Mouse (Mus musculus) neural tube, embryonic 13.5 days (tissue): ENCODE results near the gene Tmprss3. TPM values are rescaled to one million over a fixed set of nuclear protein-coding genes. Genes with fewer than 3 reads are reported as not detected.

Experiments used
- ATAC-seq: fragments of 200-750 bp; cut with Nextera tagmentation; 2 replicates; pipeline ENCODE4 v1.8.0; 2017; ENCODE audit warnings: low read depth, mild to moderate bottlenecking, moderate TSS enrichment, moderate library complexity
- H3K27ac ChIP-seq: fragments of 300-500 bp; sonication (generic); replicated peaks from 2 replicates; pipeline ENCODE4 v1.5.1; 2015; ENCODE audit warnings: moderate library complexity, mild to moderate bottlenecking, inconsistent platforms
- H3K27me3 ChIP-seq: fragments of 300-500 bp; sonication (generic); 2 replicates; pipeline ENCODE4 v1.6.1; 2015; ENCODE audit warnings: mild to moderate bottlenecking, inconsistent platforms
- H3K36me3 ChIP-seq: fragments of 300-500 bp; sonication (generic); 2 replicates; pipeline ENCODE4 v1.6.1; 2015; ENCODE audit warnings: mild to moderate bottlenecking, inconsistent platforms
- H3K4me1 ChIP-seq: fragments of 300-500 bp; sonication (generic); replicated peaks from 2 replicates; pipeline ENCODE4 v1.6.1; 2015; ENCODE audit warnings: inconsistent platforms
- H3K4me2 ChIP-seq: fragments of 300-500 bp; sonication (generic); 2 replicates; pipeline ENCODE4 v1.6.1; 2015; ENCODE audit warnings: inconsistent platforms, mild to moderate bottlenecking, moderate library complexity
- H3K4me3 ChIP-seq: fragments of 300-500 bp; sonication (generic); 2 replicates; pipeline ENCODE4 v1.5.1; 2015; ENCODE audit warnings: mild to moderate bottlenecking, inconsistent platforms
- H3K9ac ChIP-seq: fragments of 300-500 bp; sonication (generic); 2 replicates; pipeline ENCODE4 v1.6.1; 2015; ENCODE audit warnings: moderate library complexity, mild to moderate bottlenecking, inconsistent platforms
- H3K9me3 ChIP-seq: fragments of 300-500 bp; sonication (generic); 2 replicates; pipeline ENCODE4 v1.6.1; 2016; ENCODE audit warnings: inconsistent platforms
- WGBS: fragments of 180-500 bp; shearing (Covaris S2); methylation state at CpG from one replicate; pipeline ENCODE4 v1.1.7; 2015; 5-methylcytosine and 5-hydroxymethylcytosine counted together
- polyA plus RNA-seq: library from polyadenylated mRNA; unstranded; fragments of >200 nt; fragmentation: Nextera tagmentation; extraction: Ambion mirVana; gene quantifications from 2 replicates; pipeline ENCODE4 v1.2.1, GENCODE M21; 2015

Gene Tmprss3
- polyA plus RNA-seq, 1 experiment from 2014 or later, result not detected

DNA sequence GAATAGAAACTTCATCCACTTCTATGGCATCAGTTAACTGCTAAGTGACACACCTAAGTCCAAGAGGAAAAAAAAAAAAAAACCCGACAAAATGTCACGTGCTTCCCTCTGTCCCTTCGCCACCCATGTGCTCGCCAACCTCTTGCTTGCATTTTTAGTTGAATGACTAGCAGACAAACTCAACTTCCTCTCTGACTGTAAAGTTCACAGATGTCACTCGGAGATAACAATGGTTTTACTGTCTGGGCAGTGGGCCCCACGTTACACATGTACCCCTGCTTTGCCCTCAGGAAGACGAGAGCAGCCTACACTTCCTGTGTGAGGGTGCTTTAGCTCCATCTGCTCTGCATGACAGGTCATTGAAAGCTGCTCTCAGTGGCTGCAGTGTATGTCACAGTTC lies 25.1 kb upstream of the Tmprss3 start:
- Histone ChIP-seq H3K27ac (no peak overlapping the region), H3K36me3 (no peaks in the 10 kb centered on the region), H3K4me2 (no peak overlapping the region), H3K9me3 (no peaks in the 10 kb centered on the region), H3K4me3 (no peak overlapping the region), H3K9ac (no peak overlapping the region), H3K27me3 (no peaks in the 10 kb centered on the region), H3K4me1 (no peaks in the 10 kb centered on the region)
- 68% methylated on average over 7 of the region's 7 CpGs for WGBS
- ATAC-seq, result no peak

DNA sequence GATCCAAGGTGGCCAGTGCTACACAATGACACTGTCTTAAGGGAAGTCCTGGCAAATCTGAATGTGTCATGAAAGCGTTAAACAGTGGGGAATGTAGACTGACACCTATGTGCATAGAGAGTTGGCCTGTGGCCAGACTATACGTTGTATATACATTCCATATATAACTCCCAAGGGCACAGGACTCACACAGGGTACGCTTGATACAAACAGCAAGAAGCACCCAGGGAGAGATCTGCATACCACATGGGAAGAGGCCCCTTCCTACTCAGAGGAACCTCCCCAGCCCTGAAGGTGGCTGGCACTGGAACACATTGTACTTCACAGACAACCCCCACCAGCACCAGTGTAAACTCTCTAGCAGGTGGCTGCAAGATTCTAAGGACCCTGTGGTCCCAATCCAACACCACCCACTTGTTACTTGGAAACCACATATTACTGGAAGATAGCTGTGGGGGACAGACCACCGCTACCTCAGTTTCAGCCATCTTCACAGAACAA lies 24.1 kb upstream of the Tmprss3 start:
- Histone ChIP-seq H3K4me3 (no peak overlapping the region), H3K36me3 (no peaks in the 10 kb centered on the region), H3K4me2 (no peak overlapping the region), H3K4me1 (no peaks in the 10 kb centered on the region), H3K9ac (no peak overlapping the region), H3K27ac (no peak overlapping the region), H3K27me3 (no peaks in the 10 kb centered on the region), H3K9me3 (no peaks in the 10 kb centered on the region)
- ATAC-seq, result no peak
- WGBS, result 85% methylated on average over 4 of the region's 4 CpGs

DNA sequence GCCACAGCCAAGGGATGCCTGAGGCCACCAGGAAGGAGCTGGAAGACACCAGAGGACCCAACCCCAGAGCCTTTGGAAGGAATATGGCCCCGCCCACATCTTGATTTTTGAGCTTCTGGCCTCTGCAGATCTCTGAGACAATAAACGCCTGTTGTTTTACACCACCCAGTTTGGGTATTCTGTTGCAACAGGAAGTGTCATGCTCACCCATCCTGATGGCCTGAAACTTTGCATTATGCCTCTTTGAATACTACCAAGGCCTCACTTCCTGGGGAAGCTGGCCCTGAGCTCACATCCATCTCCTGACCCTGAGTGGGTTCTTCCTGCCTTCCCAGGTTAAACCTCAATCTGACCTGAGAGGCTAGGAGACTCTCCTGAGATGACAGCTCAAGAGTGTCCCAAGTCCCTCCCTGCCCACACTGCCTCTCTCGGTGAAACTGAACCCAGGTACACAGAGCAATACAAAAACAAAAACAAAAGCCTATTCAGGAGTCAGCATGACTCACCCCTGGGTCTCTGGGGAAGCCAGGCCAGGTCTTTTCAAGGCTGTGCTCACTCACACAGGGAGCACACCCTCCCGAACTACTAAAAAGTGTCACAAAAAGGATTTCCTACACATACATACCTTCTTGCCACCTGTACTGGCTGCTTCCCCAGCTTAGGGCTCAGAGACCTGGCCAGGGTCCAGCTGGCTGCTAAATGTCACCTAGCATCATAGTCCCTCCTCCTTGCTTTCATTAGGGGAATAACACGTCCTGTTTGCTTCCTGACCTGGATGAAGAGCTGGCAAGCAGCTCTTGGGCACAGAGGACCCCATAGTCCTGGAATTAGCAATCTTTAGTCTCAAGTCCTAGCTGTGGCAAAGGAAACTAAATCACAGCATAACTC lies 17.5 kb upstream of the Tmprss3 start:
- H3K27ac ChIP-seq, result no peak overlapping the region
- peaks cover 6% of the 10 kb centered on the region; the same call in 1 of the 2 replicates for H3K4me1 ChIP-seq
- 52% methylated on average over 5 of the region's 5 CpGs for WGBS
- H3K4me3 ChIP-seq, result no peak overlapping the region
- no peaks in the 10 kb centered on the region for H3K27me3 ChIP-seq
- no peak for ATAC-seq
- H3K4me2 ChIP-seq, result no peak overlapping the region
- H3K36me3 ChIP-seq, result no peaks in the 10 kb centered on the region
- H3K9ac ChIP-seq, result no peak overlapping the region
- H3K9me3 ChIP-seq, result 0 out of 2 replicates have a peak, but pooled peaks cover 4% of the 10 kb centered on the region

DNA sequence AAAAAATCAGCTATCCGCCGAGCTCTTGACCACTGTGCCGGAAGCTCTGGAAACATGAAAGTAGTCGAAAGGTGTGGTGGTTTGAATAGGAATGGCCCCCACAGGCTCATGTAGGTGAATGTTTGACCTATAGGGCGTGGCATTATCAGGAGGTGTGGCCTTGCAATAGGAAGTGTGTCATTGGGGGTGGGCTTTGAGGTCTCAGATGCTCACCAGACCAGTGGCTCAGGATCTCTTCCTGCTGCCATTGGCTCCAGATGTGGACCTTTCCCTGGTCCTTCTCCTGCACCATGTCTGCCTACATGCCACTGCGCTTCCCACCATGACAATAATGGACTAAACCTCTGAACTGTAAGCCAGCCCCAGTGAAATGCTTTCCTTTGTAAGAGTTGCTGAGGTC lies 13.1 kb upstream of the Tmprss3 start:
- Histone ChIP-seq H3K27me3 (no peaks in the 10 kb centered on the region), H3K4me3 (no peak overlapping the region), H3K9ac (no peak overlapping the region), H3K9me3 (0 out of 2 replicates have a peak, but pooled peaks cover 4% of the 10 kb centered on the region), H3K36me3 (no peaks in the 10 kb centered on the region), H3K4me1 (peaks cover 6% of the 10 kb centered on the region; the same call in 1 of the 2 replicates), H3K27ac (no peak overlapping the region), H3K4me2 (no peak overlapping the region)
- no peak for ATAC-seq
- 83% methylated on average over 6 of the region's 6 CpGs for WGBS

DNA sequence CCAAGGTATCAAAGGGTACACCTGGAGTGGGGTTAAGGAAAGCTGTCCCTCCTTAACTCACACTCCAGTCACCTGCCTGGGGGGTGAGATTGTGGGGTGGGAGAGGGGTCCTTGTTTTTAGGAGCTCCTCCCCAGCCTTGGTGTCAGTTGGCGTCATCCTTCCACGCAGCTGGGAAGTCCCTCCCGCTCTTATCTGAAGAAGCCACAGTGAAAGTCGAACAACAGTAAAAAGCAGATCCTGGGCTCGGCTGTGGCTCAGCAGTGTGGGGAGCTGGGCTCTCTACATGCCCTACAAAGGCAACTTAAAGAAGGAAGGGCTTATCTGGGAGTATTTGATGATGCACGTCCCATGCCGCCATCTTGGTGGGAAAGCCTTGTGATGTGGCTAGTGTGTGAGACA lies 11.5 kb upstream of the Tmprss3 start:
- no peak overlapping the region for H3K4me2 ChIP-seq
- H3K9ac ChIP-seq, result no peak overlapping the region
- WGBS, result 87% methylated on average over 7 of the region's 7 CpGs
- no peaks in the 10 kb centered on the region for H3K27me3 ChIP-seq
- H3K9me3 ChIP-seq, result 0 out of 2 replicates have a peak, but pooled peaks cover 4% of the 10 kb centered on the region
- H3K4me3 ChIP-seq, result no peak overlapping the region
- ATAC-seq, result no peak
- no peak overlapping the region for H3K27ac ChIP-seq
- H3K4me1 ChIP-seq, result no peaks in the 10 kb centered on the region
- H3K36me3 ChIP-seq, result no peaks in the 10 kb centered on the region

DNA sequence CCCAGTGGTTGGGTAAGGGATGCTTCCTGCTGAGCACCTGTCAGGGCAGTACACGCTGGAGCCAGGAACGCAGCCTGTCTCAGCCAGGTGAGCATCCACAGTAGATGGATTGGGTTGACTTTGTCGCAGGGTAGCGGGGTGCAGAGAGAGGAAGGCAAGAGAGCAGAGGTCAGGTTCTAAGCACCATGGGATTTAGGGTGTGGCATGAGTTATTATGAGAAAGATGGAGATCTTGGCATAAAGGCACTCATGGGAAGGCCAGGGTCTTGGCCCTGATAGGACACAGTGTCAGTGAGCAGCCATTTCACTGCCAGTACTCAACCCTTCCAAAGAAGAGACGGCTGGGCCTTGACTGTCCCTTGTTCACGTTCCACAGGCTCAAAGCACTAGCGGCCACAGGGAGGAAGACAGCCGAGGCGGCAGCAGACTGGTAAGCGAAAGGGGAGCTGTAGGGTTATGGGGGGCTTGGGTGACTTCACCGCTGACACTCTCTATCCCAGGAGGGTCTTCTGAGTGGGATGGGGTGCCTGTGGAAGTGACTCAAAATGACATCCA lies 10.7 kb upstream of the Tmprss3 start:
- no peak overlapping the region for H3K9ac ChIP-seq
- no peaks in the 10 kb centered on the region for H3K27me3 ChIP-seq
- no peaks in the 10 kb centered on the region for H3K36me3 ChIP-seq
- WGBS, result 90% methylated on average over 11 of the region's 11 CpGs
- no peaks in the 10 kb centered on the region for H3K4me1 ChIP-seq
- 0 out of 2 replicates have a peak, but pooled peaks cover 4% of the 10 kb centered on the region for H3K9me3 ChIP-seq
- no peak overlapping the region for H3K4me3 ChIP-seq
- ATAC-seq, result no peak
- H3K27ac ChIP-seq, result no peak overlapping the region
- no peak overlapping the region for H3K4me2 ChIP-seq

DNA sequence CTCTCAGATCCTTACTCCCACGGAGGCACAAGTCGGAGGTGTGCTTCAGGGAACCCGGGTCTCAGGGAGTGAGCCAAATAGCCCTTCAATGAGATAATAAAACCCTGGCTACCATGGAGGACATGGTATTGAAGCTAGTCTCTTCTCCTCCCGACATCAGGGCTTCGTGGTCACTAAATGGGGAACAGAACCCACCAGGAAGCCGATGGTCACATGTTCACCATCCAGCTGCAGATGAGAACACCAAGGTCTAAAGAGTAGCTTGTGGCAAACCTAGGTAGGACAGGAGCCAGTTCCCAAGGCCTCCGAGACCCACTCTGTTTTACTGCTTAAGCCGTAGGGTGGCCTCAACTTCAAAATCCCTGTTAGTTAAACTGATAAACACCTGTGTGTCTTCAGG lies 9.9 kb upstream of the Tmprss3 start:
- H3K27ac ChIP-seq, result no peak overlapping the region
- ATAC-seq, result no peak
- 85% methylated on average over 8 of the region's 8 CpGs for WGBS
- no peaks in the 10 kb centered on the region for H3K27me3 ChIP-seq
- H3K4me1 ChIP-seq, result no peaks in the 10 kb centered on the region
- no peak overlapping the region for H3K4me3 ChIP-seq
- H3K36me3 ChIP-seq, result no peaks in the 10 kb centered on the region
- H3K4me2 ChIP-seq, result no peak overlapping the region
- 0 out of 2 replicates have a peak, but pooled peaks cover 1% of the 10 kb centered on the region for H3K9me3 ChIP-seq
- H3K9ac ChIP-seq, result no peak overlapping the region

DNA sequence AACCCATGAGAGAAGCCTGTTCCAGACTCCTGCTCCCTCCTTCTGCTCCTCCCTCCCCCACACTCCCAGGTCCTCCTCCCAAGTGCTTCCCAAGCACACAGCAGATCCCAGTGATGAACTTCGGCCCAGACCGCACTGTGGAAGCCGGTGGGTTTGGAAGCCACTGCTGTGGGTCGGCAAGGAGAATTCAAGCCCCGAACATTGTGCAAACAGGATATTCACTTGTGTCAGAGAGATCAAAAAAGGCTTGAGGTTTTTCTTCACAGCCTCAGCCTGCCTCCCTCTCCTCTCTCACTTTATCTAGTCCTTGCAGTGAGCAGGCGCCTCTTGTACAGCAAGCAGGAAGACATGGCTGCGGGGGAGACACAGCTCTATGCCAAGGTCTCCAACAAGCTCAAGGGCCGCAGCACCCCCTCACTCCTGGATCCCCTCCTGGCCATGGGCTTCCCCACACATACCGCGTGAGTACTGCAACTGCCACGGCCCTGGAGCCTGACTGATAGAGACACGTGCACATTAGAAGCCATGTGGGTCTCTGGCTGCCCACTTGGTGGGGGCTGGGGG lies 9.1 kb upstream of the Tmprss3 start, which contains the start of gene Ubash3a:
Gene Ubash3a, plus strand, starts transcription at position 103 of the 564 bp plus-strand sequence.
- ATAC-seq, result no peak
- WGBS, result 81% methylated on average over 12 of the region's 12 CpGs

DNA sequence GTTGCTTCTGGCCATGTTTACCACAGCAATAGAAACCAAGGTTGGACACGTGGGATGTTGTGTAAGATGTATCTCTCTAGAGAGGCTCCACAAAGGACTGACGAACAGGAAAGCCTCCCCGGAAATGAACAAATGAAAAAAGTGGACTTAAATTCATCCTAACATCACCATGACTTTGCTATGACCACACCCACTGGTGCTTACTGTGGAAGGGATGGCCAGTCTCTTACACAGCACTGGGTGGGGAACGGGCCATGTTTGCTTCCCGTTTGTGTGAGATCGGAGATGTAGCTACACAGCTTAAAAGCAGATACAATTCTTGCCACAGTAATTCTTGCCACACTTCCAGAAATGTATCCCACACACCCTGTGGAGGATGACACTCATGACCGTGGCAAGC lies 2.5 kb downstream of the Tmprss3 start:
- no peak overlapping the region for H3K4me2 ChIP-seq
- no peaks in the 10 kb centered on the region for H3K36me3 ChIP-seq
- no peaks in the 10 kb centered on the region for H3K9me3 ChIP-seq
- 0 out of 2 replicates have a peak, but pooled peaks cover 3% of the 10 kb centered on the region for H3K4me1 ChIP-seq
- no peak for ATAC-seq
- 90% methylated on average over 7 of the region's 7 CpGs for WGBS
- H3K4me3 ChIP-seq, result no peak overlapping the region
- no peaks in the 10 kb centered on the region for H3K27me3 ChIP-seq
- H3K27ac ChIP-seq, result no peak overlapping the region
- no peak overlapping the region for H3K9ac ChIP-seq

More for the DNA sequence above, 9.1 kb upstream of the Tmprss3 start, which contains the start of gene Ubash3a:
- no peaks in the 10 kb centered on the region for H3K4me1 ChIP-seq
- no peak within 1 kb of the TSS for H3K4me3 ChIP-seq
- no peaks in the 10 kb centered on the region for H3K9me3 ChIP-seq
- no peaks in the 10 kb centered on the region for H3K36me3 ChIP-seq
- no peak within 1 kb of the TSS for H3K4me2 ChIP-seq
- H3K9ac ChIP-seq, result no peak within 1 kb of the TSS
- no peak within 1 kb of the TSS for H3K27ac ChIP-seq
- no peaks in the 10 kb centered on the region for H3K27me3 ChIP-seq

DNA sequence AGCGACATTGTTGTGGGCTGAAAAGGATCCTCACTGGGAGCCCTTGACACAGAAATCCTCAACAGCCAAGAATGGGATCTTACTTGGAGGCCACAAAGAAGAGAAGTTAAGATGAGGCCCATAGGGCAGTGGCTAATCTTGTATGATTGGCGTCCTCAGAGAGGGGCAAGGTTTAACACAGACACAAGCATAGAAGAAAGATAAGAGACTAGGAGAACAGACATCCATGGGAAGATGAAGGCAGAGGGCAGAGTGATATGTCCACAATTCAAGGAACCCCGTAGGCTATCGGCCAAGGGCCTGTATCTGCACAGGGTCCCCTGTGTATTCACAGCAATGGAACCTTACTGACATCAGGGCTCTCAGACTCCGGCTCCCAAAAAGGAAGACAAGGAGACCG lies 3.6 kb downstream of the Tmprss3 start:
- no peaks in the 10 kb centered on the region for H3K36me3 ChIP-seq
- H3K9ac ChIP-seq, result no peak overlapping the region
- no peaks in the 10 kb centered on the region for H3K27me3 ChIP-seq
- no peak overlapping the region for H3K4me2 ChIP-seq
- ATAC-seq, result no peak
- WGBS, result 86% methylated on average over 6 of the region's 6 CpGs
- H3K4me1 ChIP-seq, result 0 out of 2 replicates have a peak, but pooled peaks cover 3% of the 10 kb centered on the region
- no peak overlapping the region for H3K4me3 ChIP-seq
- H3K9me3 ChIP-seq, result no peaks in the 10 kb centered on the region
- no peak overlapping the region for H3K27ac ChIP-seq

DNA sequence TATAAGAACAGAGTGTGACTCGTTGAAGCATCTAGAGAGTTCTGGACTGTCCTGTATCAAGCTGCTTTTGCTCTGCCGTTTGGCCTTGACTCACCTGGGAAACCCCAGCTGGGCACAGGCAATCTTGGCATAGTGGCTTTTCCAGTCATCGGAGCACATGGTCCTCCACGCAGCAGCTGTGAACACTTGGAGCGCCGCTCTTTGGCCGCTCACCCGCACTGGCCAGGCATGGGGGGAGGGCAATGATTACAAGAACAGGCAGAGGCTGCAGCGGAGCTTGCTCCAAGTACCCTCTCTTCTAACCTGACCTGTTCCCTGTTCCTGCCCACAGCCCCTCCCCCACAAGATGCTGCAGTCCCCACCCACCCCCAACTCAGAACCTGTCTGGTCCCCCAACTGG lies 5.4 kb downstream of the Tmprss3 start:
- no peaks in the 10 kb centered on the region for H3K9me3 ChIP-seq
- H3K4me2 ChIP-seq, result no peak overlapping the region
- H3K27me3 ChIP-seq, result no peaks in the 10 kb centered on the region
- no peaks in the 10 kb centered on the region for H3K36me3 ChIP-seq
- 85% methylated on average over 9 of the region's 9 CpGs for WGBS
- no peak overlapping the region for H3K4me3 ChIP-seq
- H3K4me1 ChIP-seq, result 0 out of 2 replicates have a peak, but pooled peaks cover 3% of the 10 kb centered on the region
- H3K27ac ChIP-seq, result no peak overlapping the region
- ATAC-seq, result no peak
- no peak overlapping the region for H3K9ac ChIP-seq

DNA sequence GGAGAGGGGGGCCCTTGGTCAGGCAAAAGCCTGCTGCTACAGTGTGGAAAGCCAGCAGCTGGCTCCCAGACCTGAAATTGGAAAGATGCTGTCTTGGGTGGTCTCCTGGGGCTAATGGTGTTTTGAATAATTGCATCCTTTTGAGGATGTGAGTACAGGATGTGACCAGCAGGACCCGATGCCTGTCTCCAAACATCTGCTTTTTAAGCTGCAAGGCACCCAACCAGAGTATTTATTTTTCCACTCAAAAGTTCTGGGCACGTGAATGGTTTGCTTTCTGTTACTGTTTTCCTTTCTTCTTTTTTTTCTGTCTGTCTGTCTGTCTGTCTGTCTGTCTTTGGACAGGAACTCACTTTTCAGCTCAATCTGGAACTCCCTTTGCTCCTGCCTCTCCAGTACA lies 6.1 kb downstream of the Tmprss3 start:
- no peaks in the 10 kb centered on the region for H3K27me3 ChIP-seq
- WGBS, result 44% methylated on average over 2 of the region's 2 CpGs
- H3K4me1 ChIP-seq, result 0 out of 2 replicates have a peak, but pooled peaks cover 3% of the 10 kb centered on the region
- H3K27ac ChIP-seq, result no peak overlapping the region
- no peaks in the 10 kb centered on the region for H3K36me3 ChIP-seq
- ATAC-seq, result no peak
- H3K9ac ChIP-seq, result no peak overlapping the region
- H3K4me3 ChIP-seq, result no peak overlapping the region
- H3K4me2 ChIP-seq, result no peak overlapping the region
- H3K9me3 ChIP-seq, result no peaks in the 10 kb centered on the region
